Mouse (Mus musculus): Measurements from ENCODE around the gene Platr17. TPM values are rescaled to one million over a fixed set of nuclear protein-coding genes. Genes with fewer than 3 reads are reported as not detected.
A peak's percentile ranks its signal among the peaks of the same experiment; 100 is the strongest.

Platr17 gene
- polyA plus RNA-seq, 1 experiment from 2014 or later: 0.31 TPM

DNA sequence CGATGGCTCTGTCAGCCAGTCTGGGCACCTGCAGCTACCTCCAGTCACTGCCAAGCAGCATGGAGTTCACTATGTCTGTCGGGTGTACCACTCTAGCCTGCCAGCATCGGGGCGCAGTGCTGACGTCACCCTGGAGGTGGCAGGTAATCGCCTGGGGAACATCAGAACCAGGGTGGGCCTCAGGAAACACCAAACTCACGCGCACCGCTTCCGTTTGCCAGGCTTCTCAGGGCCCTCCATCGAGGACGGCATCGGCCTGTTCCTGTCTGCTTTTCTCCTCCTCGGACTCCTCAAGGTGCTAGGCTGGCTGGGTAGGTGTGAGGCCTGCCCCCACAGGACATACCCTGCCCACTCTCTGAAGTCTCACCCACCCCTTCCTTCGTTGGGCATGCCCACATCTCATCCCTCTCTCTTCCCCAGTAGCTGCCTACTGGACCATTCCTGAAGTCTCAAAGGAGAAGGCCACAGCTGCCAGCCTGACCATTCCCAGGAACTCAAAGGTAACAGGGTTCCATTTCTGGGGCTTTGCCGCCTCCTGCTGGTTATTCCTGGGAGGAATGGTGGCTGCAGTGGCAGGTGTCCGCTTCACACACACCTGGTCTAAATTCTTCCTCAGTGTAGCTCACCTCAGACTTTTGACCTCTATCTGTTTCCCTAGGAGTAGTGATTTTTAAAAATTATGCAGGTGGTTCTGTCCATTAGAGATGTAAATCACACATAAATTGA is 21.4 kb downstream of the Platr17 start:
- no peaks in the 10 kb centered on the region for H3K9me3 ChIP-seq
- peaks cover 12% of the 10 kb centered on the region; the same call in 1 of the 2 replicates for H3K36me3 ChIP-seq
- no peak for ATAC-seq (ENCODE audit: borderline replicate concordance, extremely low read depth, low FRiP score, low TSS enrichment)
- H3K27ac ChIP-seq: no peak overlapping the region
- no peak overlapping the region for H3K9ac ChIP-seq
- no peak overlapping the region for H3K4me2 ChIP-seq
- no peak overlapping the region for H3K4me3 ChIP-seq
- no peaks in the 10 kb centered on the region for H3K27me3 ChIP-seq
- peaks cover 21% of the 10 kb centered on the region for H3K4me1 ChIP-seq
- WGBS: 70% methylated on average over 17 of the region's 17 CpGs

DNA sequence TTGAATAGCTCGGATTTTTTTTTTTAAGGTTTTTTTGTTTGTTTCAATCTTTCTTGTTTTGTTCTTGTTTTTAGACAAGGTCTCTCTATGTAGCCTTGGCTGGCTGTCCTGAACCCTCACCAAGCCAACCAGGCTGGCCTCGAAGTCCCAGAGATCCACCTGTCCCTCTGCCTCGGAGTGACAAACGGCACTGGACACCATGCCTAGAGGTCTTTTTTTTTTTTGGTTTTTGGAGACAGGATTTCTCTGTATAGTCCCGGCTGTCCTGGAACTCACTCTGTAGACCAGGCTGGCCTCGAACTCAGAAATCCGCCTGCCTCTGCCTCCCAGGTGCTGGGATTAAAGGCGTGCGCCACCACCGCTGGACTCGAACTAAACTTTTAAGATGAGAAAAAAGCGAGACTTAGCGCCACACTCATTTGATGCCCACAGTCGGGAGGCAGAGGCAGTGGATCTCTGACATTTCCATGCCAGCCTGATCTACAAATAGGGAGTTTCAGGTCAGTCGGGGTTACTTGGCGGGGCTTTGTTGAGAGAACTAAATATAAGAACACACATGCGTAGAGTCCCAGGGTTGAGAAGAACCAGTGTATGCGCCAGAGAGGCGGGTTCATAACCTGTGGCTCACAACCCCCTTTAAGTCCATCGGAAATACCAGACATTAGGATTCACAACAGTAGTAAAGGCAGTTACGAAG is 23.5 kb downstream of the Platr17 start:
- H3K4me3 ChIP-seq: peak overlapping the region; percentile 79
- H3K4me1 ChIP-seq: peaks cover 23% of the 10 kb centered on the region
- no peaks in the 10 kb centered on the region for H3K9me3 ChIP-seq
- no peak for ATAC-seq (ENCODE audit: borderline replicate concordance, extremely low read depth, low FRiP score, low TSS enrichment)
- peaks cover 26% of the 10 kb centered on the region for H3K36me3 ChIP-seq
- no peaks in the 10 kb centered on the region for H3K27me3 ChIP-seq
- H3K27ac ChIP-seq: 0 out of 2 replicates have a peak overlapping the region, but pooled peaks have one; percentile 98
- H3K9ac ChIP-seq: peak overlapping the region; percentile 79
- 57% methylated on average over 21 of the region's 21 CpGs for WGBS
- H3K4me2 ChIP-seq: peak overlapping the region; percentile 92

DNA sequence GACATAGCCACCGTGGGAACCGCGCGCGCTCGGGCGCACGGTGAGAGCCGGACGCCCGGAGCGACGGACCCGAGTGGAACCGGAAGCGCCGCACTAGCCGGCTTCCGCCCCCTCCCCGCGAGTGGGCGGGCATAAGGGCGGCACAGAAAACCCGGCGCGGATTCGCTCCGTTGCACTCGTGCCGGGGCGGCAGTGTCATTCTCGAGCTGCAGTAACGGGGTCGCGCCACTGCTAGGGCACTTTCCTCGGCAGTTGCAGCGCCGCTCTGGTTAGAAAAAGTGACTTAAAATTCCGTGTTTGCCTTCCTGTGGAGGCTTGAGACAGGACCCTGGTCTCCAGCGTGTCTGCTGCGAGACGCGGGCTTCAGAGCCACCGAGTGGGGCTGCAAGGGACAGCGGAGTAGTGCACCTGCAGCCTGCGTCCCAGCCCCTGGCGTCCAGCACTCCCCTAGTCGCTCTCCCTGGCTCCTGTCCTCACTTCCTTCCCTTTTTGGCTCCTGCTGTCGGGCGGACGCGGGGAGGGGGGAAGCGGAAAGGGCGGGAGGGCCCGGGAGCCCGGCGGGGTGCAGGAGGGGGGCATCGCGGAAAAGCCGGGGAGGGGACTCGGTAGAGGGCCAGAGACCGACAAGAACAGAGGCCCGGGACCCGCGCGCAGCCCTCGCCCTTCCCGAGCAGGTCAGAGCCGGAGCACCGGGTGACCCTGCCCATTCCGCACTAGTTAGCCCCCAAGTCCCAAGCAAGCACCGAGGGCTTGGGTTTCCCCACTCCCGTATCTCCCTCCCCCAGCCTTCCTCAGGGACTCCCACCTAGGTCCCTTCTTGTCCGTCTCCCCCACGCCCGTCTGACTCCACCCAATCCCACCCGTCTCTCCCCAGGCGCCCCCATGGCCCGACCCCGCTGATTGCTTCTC is 24.7 kb downstream of the Platr17 start, which contains the start of gene Rgl2:
Gene Rgl2, plus strand, starts transcription at position 173 of the 909 bp plus-strand sequence.
- Histone ChIP-seq H3K27ac (peak within 1 kb of the TSS; percentile 98), H3K9ac (peak within 1 kb of the TSS; percentile 79), H3K36me3 (peaks cover 29% of the 10 kb centered on the region), H3K4me1 (peaks cover 23% of the 10 kb centered on the region), H3K4me2 (peak within 1 kb of the TSS; percentile 92), H3K9me3 (no peaks in the 10 kb centered on the region), H3K4me3 (peak within 1 kb of the TSS; percentile 79), H3K27me3 (no peaks in the 10 kb centered on the region)
- ATAC-seq (ENCODE audit: borderline replicate concordance, extremely low read depth, low FRiP score, low TSS enrichment): peak; percentile 85
- under 1% methylated on average over 75 of the region's 80 CpGs for WGBS

DNA sequence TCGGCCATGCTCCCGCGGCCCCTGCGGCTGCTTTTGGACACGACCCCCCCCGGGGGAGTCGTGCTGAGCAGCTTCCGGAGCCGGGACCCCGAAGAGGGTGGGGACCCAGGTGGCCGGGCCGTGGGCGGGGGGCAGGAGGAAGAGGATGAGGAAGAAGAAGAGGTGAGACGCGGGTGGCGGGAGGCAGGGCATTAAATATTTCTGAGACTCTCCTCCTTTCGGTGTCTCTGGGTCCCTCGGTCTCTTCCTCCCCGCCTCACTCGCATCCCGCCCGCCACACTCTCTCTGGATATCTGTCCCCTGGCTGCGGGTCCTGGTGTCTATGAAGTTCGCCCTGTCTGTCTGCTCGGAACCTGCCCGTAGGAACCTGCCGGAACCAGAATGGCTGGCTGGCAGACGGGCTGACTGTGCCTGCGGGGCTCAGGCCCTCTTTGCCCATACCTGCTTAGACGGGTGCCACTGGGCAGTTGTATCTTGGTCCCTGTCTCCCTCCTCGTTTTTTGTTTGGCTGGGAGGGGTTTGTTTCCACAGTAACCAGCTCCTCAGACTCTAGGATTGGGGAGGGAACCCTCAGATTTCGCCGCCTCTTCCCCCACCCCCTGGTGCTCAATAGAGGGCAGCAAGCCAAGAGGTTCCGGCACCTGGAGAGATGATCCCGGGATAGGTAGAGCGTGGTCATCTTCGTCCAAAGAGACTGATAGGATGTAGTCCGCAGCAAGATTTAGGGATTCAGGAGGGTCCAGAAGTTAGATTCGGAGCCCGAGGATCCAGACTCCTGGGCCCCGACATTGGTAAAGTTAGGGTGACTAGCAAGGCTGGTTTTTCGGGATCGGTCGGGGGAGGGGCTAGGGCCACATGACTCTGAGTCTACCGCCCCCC is 25.6 kb downstream of the Platr17 start:
- H3K36me3 ChIP-seq: peaks cover 28% of the 10 kb centered on the region
- peak overlapping the region; percentile 76 for H3K9ac ChIP-seq
- H3K9me3 ChIP-seq: no peaks in the 10 kb centered on the region
- peaks cover 23% of the 10 kb centered on the region for H3K4me1 ChIP-seq
- under 1% methylated on average over 38 of the region's 45 CpGs for WGBS
- peak overlapping the region; percentile 92 for H3K4me2 ChIP-seq
- H3K4me3 ChIP-seq: peak overlapping the region; percentile 79
- peak; percentile 2; the same call in 1 of the 2 replicates for ATAC-seq (ENCODE audit: borderline replicate concordance, extremely low read depth, low FRiP score, low TSS enrichment)
- no peaks in the 10 kb centered on the region for H3K27me3 ChIP-seq
- H3K27ac ChIP-seq: peak overlapping the region; percentile 98

GRCm38 (mm10) chr17:33931159-33931866 is 26.4 kb downstream of the Platr17 start:
- Histone ChIP-seq H3K4me2 (peak overlapping the region; percentile 92), H3K27me3 (no peaks in the 10 kb centered on the region), H3K9ac (peak overlapping the region; percentile 76), H3K9me3 (no peaks in the 10 kb centered on the region), H3K36me3 (peaks cover 27% of the 10 kb centered on the region; the same call in 1 of the 2 replicates), H3K27ac (no peak overlapping the region; the same call in 1 of the 2 replicates), H3K4me1 (peaks cover 23% of the 10 kb centered on the region), H3K4me3 (peak overlapping the region; percentile 79)
- ATAC-seq (ENCODE audit: borderline replicate concordance, extremely low read depth, low FRiP score, low TSS enrichment): no peak
- 38% methylated on average over 18 of the region's 18 CpGs for WGBS

GRCm38 (mm10) chr17:33931947-33932346 is 27.0 kb downstream of the Platr17 start:
- H3K4me2 ChIP-seq: no peak overlapping the region
- H3K27ac ChIP-seq: no peak overlapping the region
- peaks cover 29% of the 10 kb centered on the region; the same call in 1 of the 2 replicates for H3K36me3 ChIP-seq
- no peak for ATAC-seq (ENCODE audit: borderline replicate concordance, extremely low read depth, low FRiP score, low TSS enrichment)
- H3K27me3 ChIP-seq: no peaks in the 10 kb centered on the region
- H3K4me3 ChIP-seq: no peak overlapping the region
- WGBS: 87% methylated on average over 11 of the region's 11 CpGs
- H3K9ac ChIP-seq: no peak overlapping the region
- peaks cover 23% of the 10 kb centered on the region for H3K4me1 ChIP-seq
- no peaks in the 10 kb centered on the region for H3K9me3 ChIP-seq

DNA sequence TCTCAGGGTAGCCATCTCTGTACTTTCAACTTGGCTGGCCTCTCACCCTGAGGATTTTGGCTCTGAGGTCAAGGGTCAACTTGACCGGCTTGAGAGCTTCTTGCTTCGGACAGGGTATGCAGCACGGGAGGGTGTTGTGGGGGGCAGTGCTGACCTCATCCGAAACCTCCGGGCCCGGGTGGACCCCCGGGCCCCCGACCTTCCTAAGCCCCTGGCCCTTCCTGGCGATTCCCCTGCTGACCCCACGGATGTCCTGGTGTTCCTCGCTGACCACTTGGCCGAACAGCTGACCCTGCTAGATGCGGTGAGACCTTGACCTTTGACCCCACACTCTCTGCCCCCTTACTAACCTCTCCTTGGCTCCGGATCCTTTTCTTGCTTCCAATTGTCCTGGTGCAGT is 27.5 kb downstream of the Platr17 start:
- H3K27ac ChIP-seq: no peak overlapping the region
- H3K27me3 ChIP-seq: no peaks in the 10 kb centered on the region
- 82% methylated on average over 14 of the region's 14 CpGs for WGBS
- ATAC-seq (ENCODE audit: borderline replicate concordance, extremely low read depth, low FRiP score, low TSS enrichment): no peak
- no peak overlapping the region for H3K4me3 ChIP-seq
- no peak overlapping the region for H3K9ac ChIP-seq
- H3K36me3 ChIP-seq: peaks cover 34% of the 10 kb centered on the region; the same call in 1 of the 2 replicates
- H3K4me2 ChIP-seq: no peak overlapping the region
- H3K9me3 ChIP-seq: no peaks in the 10 kb centered on the region
- H3K4me1 ChIP-seq: peaks cover 23% of the 10 kb centered on the region

GRCm38 (mm10) chr17:33932970-33933369 is 28.0 kb downstream of the Platr17 start:
- no peak overlapping the region for H3K27ac ChIP-seq
- H3K9ac ChIP-seq: no peak overlapping the region
- H3K4me1 ChIP-seq: peaks cover 19% of the 10 kb centered on the region
- H3K4me3 ChIP-seq: no peak overlapping the region
- ATAC-seq (ENCODE audit: borderline replicate concordance, extremely low read depth, low FRiP score, low TSS enrichment): no peak
- WGBS: 90% methylated on average over 15 of the region's 15 CpGs
- H3K27me3 ChIP-seq: no peaks in the 10 kb centered on the region
- H3K4me2 ChIP-seq: no peak overlapping the region
- peaks cover 36% of the 10 kb centered on the region; the same call in 1 of the 2 replicates for H3K36me3 ChIP-seq
- no peaks in the 10 kb centered on the region for H3K9me3 ChIP-seq

DNA sequence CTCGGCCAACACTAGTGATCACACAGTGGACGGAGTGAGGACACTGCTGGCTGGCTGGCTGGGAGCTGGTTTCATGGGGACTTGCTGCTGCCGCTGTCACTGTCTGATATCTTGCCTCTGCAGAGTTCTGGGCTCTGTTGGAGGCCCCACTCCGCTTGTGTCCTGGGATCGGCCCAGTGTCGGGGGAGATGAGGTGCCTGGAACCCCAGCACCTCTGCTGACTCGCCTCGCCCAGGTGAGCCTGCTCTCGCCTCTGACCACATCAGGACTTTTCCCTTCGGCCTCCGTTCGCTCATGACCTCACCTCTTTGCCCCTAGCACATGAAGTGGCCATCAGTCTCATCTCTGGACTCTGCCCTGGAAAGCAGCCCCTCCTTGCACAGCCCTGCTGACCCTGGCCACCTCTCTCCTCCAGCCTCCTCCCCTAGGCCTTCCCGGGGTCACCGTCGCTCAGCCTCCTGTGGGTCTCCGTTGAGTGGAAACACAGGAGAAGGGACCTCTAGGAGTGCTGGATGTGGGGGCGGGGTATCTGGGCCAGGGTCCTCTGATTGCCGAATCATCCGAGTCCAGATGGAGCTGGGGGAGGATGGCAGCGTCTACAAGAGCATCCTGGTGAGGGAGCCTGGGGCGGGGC is 30.6 kb downstream of the Platr17 start:
- Histone ChIP-seq H3K36me3 (peaks cover 36% of the 10 kb centered on the region; the same call in 1 of the 2 replicates), H3K9me3 (no peaks in the 10 kb centered on the region), H3K27me3 (no peaks in the 10 kb centered on the region), H3K4me1 (peaks cover 22% of the 10 kb centered on the region), H3K4me3 (no peak overlapping the region), H3K9ac (no peak overlapping the region), H3K4me2 (no peak overlapping the region), H3K27ac (no peak overlapping the region)
- 80% methylated on average over 21 of the region's 21 CpGs for WGBS
- ATAC-seq (ENCODE audit: borderline replicate concordance, extremely low read depth, low FRiP score, low TSS enrichment): no peak

- Histone ChIP-seq H3K4me2 (no peak overlapping the region), H3K4me3 (no peak overlapping the region), H3K36me3 (peaks cover 36% of the 10 kb centered on the region; the same call in 1 of the 2 replicates), H3K4me1 (peaks cover 21% of the 10 kb centered on the region), H3K9ac (no peak overlapping the region), H3K27me3 (no peaks in the 10 kb centered on the region), H3K9me3 (no peaks in the 10 kb centered on the region), H3K27ac (no peak overlapping the region)
- no peak for ATAC-seq (ENCODE audit: borderline replicate concordance, extremely low read depth, low FRiP score, low TSS enrichment)
- 77% methylated on average over 15 of the region's 15 CpGs for WGBS
These were observed 32.1 kb downstream of the Platr17 start for GRCm38 (mm10) chr17:33936993-33937392.
